Mouse (Mus musculus) mammary gland, adult 2 months (tissue): ENCODE results near the gene Oxsm. TPM values are rescaled to one million over a fixed set of nuclear protein-coding genes. Genes with fewer than 3 reads are reported as not detected.

ENCODE experiments used
- polyA plus RNA-seq: library from polyadenylated mRNA; depleted of rRNA; stranded (reverse); fragments of >200 nt; gene quantifications from 2 replicates; pipeline ENCODE4 v1.2.3, GENCODE M21; 2012; ENCODE audit warnings: low replicate concordance; rRNA removed

The Oxsm gene
- polyA plus RNA-seq, result 6.6 and 14.4 TPM in 2 replicates

GRCm38 (mm10) chr14:16249171-16249874 lies at the start of gene Oxsm, which contains the start of gene Ngly1:
Gene Oxsm, minus strand, starts transcription at chr14:16249808.
Gene Ngly1, plus strand, starts transcription at chr14:16249280.

Other genes with a start within 250 kb of the Oxsm start
- gene Ngly1, start 528 bp downstream of the Oxsm start, polyA plus RNA-seq, result 45.1 and 56.4 TPM in 2 replicates
- gene Top2b, start 115.4 kb upstream of the Oxsm start, polyA plus RNA-seq, result 7.7 and 16.2 TPM in 2 replicates